Mouse (Mus musculus) midbrain, embryonic 11.5 days (tissue): Measurements from ENCODE around the gene Mia2. TPM values are rescaled to one million over a fixed set of nuclear protein-coding genes. Genes with fewer than 3 reads are reported as not detected.
"Not testable (repeated sequence)": the region's sequence is repeated elsewhere in the genome, so short reads cannot be mapped to it uniquely, and the experiment has no call there.

ENCODE experiments used
- ATAC-seq: fragments of 200-750 bp; cut with Nextera tagmentation; 2 replicates; pipeline ENCODE4 v1.8.0; 2017; ENCODE audit warnings: moderate TSS enrichment, moderate library complexity; ENCODE audit not compliant: low FRiP score
- DNase-seq: peaks from one replicate; pipeline ENCODE4 v3.0.0; 2015; ENCODE audit warnings: low spot score; ENCODE audit errors: missing footprints
- H3K27ac ChIP-seq: fragments of 300-500 bp; sonication (generic); 2 replicates; pipeline ENCODE4 v1.5.1; 2014; ENCODE audit warnings: low read depth, low read length
- H3K27me3 ChIP-seq: fragments of 300-500 bp; sonication (generic); 2 replicates; pipeline ENCODE4 v1.6.1; 2014; ENCODE audit warnings: mild to moderate bottlenecking, low read length, moderate library complexity, mixed read lengths; ENCODE audit not compliant: control insufficient read depth, insufficient read depth
- H3K36me3 ChIP-seq: fragments of 300-500 bp; sonication (generic); 2 replicates; pipeline ENCODE4 v1.6.1; 2014; ENCODE audit warnings: mild to moderate bottlenecking, low read length, moderate library complexity, mixed read lengths; ENCODE audit not compliant: control insufficient read depth, insufficient read depth
- H3K4me1 ChIP-seq: fragments of 300-500 bp; sonication (generic); 2 replicates; pipeline ENCODE4 v1.6.1; 2014; ENCODE audit warnings: low read length; ENCODE audit not compliant: control insufficient read depth, insufficient read depth
- H3K4me2 ChIP-seq: fragments of 300-500 bp; sonication (generic); 2 replicates; pipeline ENCODE4 v1.6.1; 2014; ENCODE audit warnings: mild to moderate bottlenecking, moderate library complexity
- H3K4me3 ChIP-seq: fragments of 300-500 bp; sonication (generic); 2 replicates; pipeline ENCODE4 v1.5.1; 2014; ENCODE audit warnings: low read depth, low read length
- H3K9ac ChIP-seq: fragments of 300-500 bp; sonication (generic); 2 replicates; pipeline ENCODE4 v1.6.1; 2014; ENCODE audit warnings: low read length
- H3K9me3 ChIP-seq: fragments of 300-500 bp; sonication (generic); 2 replicates; pipeline ENCODE4 v1.6.1; 2016; ENCODE audit warnings: low read length; ENCODE audit not compliant: control insufficient read depth
- WGBS: fragments of 180-500 bp; shearing (Covaris S2); extraction: QIAGEN DNeasy Blood & Tissue Kit; methylation state at CpG from one replicate; pipeline ENCODE4 v1.1.7; 2014; 5-methylcytosine and 5-hydroxymethylcytosine counted together
- microRNA-seq: library from miRNA; unstranded; fragments of <30 nt; microRNA quantifications from one replicate; pipeline ENCODE4, GENCODE M21; 2017
- polyA plus RNA-seq: library from polyadenylated mRNA; unstranded; fragments of >200 nt; fragmentation: Nextera tagmentation; extraction: Ambion mirVana; gene quantifications from 2 replicates; pipeline ENCODE4 v1.2.1, GENCODE M21; 2014

Gene Mia2
- polyA plus RNA-seq, 1 experiment from 2014 or later, result 55.4 TPM

DNA sequence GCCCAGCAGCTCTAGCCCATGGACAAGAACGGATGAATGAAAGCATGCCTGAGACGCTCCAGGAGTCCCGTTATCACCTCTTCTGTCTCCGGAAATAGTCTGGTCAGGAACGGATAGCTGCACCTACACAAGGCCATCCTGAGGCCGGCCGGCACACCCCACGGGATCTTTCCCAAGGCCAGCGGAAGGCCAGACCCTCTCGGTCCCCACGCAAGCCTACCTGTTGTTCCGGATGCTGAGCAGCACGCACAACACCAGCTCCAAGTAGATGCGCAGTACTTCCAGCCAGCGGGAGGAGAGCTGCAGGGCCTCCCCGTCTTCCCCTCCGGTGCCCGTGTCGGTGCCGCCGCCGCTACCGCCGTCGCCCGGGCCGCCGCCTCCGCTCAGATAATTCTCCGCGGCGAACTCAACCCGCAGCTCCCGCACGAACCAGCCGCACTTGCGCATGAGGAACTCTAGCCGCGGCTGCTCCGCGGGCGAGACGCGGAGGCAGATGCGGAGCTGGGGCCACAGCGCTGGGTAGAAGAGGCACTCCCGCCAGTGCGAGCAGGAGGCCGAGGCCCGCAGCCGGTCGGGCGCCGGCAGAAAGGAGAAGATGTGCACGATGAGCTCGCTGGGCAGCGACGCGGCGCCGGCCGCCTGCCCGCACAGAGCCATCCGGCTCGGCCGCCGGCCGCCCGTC lies 123.2 kb downstream of the Mia2 start:
- Histone ChIP-seq H3K27me3 (no peaks in the 10 kb centered on the region), H3K4me2 (peak overlapping the region; percentile 89), H3K27ac (peak overlapping the region; percentile 79), H3K36me3 (no peaks in the 10 kb centered on the region), H3K4me3 (peak overlapping the region; percentile 81), H3K9me3 (no peaks in the 10 kb centered on the region), H3K9ac (peak overlapping the region; percentile 79), H3K4me1 (peaks cover 12% of the 10 kb centered on the region)
- ATAC-seq (peak; percentile 2), DNase-seq (peak; percentile 91)
- under 1% methylated on average over 66 of the region's 69 CpGs for WGBS

- ATAC-seq, result peak; percentile 98
- DNase-seq, result peak; percentile 100
- Histone ChIP-seq H3K36me3 (no peaks in the 10 kb centered on the region), H3K4me1 (peaks cover 12% of the 10 kb centered on the region), H3K27ac (peak within 1 kb of the TSS; percentile 79), H3K4me3 (peak within 1 kb of the TSS; percentile 81), H3K9ac (peak within 1 kb of the TSS; percentile 79), H3K27me3 (no peaks in the 10 kb centered on the region), H3K9me3 (no peaks in the 10 kb centered on the region), H3K4me2 (peak within 1 kb of the TSS; percentile 89)
- under 1% methylated on average over 103 of the region's 109 CpGs for WGBS
These were observed 124.0 kb downstream of the Mia2 start, which contains the start of gene Fbxo33 for GRCm38 (mm10) chr12:59219325-59220225. Fbxo33 (minus strand) TSS chr12:59219725.

DNA sequence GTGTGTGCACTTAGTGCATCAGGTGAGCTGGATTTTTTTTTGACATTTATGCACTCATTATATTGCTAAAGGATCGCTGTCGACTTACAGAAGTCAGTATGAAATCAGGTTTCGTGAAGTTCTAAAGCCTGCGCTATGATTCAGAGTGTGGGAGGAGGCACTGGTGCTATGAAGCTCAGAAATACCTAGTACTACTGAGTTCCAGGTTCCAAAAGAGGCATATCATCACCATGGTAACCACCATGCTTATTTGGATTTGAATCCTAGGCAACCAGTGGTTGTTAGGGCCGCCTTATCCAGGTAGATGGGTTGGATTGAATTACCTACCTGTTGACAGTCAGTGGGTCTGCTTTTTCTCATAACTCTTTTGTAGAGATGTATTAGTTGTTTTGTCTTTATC lies 132.8 kb downstream of the Mia2 start:
- Histone ChIP-seq H3K4me3 (no peak overlapping the region), H3K36me3 (no peaks in the 10 kb centered on the region), H3K27me3 (no peaks in the 10 kb centered on the region), H3K4me1 (no peaks in the 10 kb centered on the region), H3K27ac (no peak overlapping the region), H3K4me2 (no peak overlapping the region), H3K9ac (no peak overlapping the region), H3K9me3 (no peaks in the 10 kb centered on the region)
- DNase-seq (peak; percentile 41), ATAC-seq (no peak)
- WGBS, result 88% methylated on average over 5 of the region's 5 CpGs

DNA sequence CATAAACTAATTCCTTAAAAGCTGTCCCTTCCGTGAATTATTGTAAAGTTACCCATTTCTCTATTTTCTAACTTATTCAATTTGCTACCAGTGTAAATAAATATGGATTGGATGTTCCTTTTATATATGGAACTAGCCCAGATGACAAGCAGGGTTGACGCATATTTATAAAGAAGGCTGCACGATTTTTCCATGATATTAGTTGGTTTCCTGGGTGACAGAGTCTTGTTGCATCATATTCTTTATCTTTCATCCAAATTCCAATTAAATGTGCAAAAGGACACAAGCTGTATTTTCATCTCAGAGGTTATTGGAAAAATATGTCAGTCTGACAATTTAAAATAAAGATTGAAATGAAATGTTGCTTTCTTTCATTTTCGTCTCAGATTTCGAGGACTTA lies 142.8 kb downstream of the Mia2 start:
- H3K9me3 ChIP-seq, result no peaks in the 10 kb centered on the region
- no peaks in the 10 kb centered on the region for H3K36me3 ChIP-seq
- H3K4me1 ChIP-seq, result no peaks in the 10 kb centered on the region
- ATAC-seq, result no peak
- no peak for DNase-seq
- H3K9ac ChIP-seq, result no peak overlapping the region
- no peak overlapping the region for H3K4me2 ChIP-seq
- H3K27me3 ChIP-seq, result no peaks in the 10 kb centered on the region
- no peak overlapping the region for H3K4me3 ChIP-seq
- H3K27ac ChIP-seq, result no peak overlapping the region
- WGBS, result 86% methylated on average over 5 of the region's 5 CpGs

DNA sequence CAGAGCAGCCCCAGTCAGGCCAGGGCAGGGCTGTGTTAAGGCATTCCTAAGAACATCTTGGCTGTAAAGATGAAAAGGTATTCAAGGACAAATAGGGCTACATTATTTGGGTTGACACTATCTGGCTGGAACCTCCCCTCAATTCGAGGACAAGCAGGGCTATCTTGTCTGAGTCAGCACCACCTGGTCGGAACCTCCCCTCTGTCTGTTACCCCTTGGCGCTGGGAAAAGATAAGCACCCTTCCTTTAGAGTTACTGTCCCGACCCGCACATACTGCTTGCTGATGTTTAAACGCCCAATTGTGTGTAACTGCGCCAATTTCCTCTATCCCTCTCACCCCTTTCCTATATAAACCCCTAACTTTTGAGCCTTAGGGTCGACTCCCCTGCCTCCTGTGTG lies 145.4 kb downstream of the Mia2 start:
- H3K4me1 ChIP-seq, H3K9ac ChIP-seq, ATAC-seq, H3K27me3 ChIP-seq, DNase-seq, H3K9me3 ChIP-seq, H3K36me3 ChIP-seq, H3K4me3 ChIP-seq, H3K27ac ChIP-seq, H3K4me2 ChIP-seq: not testable (repeated sequence)
- WGBS, result 87% methylated on average over 8 of the region's 8 CpGs

Small RNA genes within 50 kb of the gene (microRNA-seq; reads per million reads assigned to microRNA genes)
- not detected for gene Gm27284

Other genes starting within 250 kb of the Mia2 start
- 90.3 and 97.4 TPM in 2 replicates for gene Sec23a, start 83.8 kb upstream of the Mia2 start, polyA plus RNA-seq
- gene Gemin2, start 82.4 kb upstream of the Mia2 start, polyA plus RNA-seq, result 25.4 and 25.8 TPM in 2 replicates
- gene Trappc6b, start 34.3 kb upstream of the Mia2 start, polyA plus RNA-seq, result 72.3 and 79.8 TPM in 2 replicates
- gene Pnn, start 28.9 kb upstream of the Mia2 start, polyA plus RNA-seq, result 97.3 and 119 TPM in 2 replicates
- gene Fbxo33, start 123.9 kb downstream of the Mia2 start, polyA plus RNA-seq, result 9.9 and 10.1 TPM in 2 replicates